Mouse (Mus musculus): ENCODE data around the gene Bmp2k.
"Not testable (repeated sequence)": the region's sequence is repeated elsewhere in the genome, so short reads cannot be mapped to it uniquely, and the experiment has no call there.

The Bmp2k gene

DNA sequence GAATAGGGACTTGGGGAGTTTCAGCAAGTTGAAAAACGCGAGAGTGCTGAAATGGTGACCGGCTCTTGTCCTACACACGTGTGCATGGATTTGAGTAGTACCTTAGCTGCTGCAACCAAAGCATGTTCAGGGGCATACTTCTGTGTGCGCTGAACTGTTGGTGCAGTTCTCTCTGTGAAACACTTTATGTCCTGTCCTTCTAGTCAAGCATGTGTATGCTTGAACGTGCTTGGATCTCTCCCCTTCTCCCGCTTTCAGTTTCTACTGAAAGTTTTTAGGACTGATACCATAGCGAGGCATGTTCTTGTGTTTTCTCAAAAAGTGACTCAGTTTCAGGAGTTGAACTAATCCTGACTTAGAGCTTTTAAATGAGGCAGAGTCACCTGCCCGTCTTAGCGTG, 3.7 kb downstream of the Bmp2k start:
- no peak for DNase-seq (ENCODE audit: extremely low read depth, low read depth)

- DNase-seq (ENCODE audit: extremely low read depth, low read depth), result no peak
Observed at GRCm38 (mm10) chr5:97001571-97001970, 4.1 kb downstream of the Bmp2k start.

DNA sequence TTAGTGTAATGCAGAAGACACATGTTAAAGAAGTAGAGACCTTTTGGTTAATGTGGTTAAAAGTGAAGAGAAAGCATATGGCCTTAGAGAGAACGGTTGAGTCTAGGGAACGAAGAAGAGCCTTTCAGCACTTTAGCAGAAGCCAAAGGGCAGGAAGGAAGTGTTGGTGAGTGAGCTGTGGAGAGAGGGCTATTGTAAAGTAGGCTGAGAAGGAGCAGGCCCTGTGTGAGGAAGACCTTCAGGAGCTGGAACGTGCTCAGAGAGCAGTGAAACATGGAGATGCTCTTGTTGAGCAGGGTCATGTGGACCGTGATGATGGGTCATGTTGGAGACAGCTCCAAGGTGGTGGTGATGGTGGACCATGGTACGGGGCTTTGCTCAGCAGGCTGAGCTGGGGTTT, 4.8 kb downstream of the Bmp2k start:
- DNase-seq (ENCODE audit: extremely low read depth, low read depth), result no peak

DNA sequence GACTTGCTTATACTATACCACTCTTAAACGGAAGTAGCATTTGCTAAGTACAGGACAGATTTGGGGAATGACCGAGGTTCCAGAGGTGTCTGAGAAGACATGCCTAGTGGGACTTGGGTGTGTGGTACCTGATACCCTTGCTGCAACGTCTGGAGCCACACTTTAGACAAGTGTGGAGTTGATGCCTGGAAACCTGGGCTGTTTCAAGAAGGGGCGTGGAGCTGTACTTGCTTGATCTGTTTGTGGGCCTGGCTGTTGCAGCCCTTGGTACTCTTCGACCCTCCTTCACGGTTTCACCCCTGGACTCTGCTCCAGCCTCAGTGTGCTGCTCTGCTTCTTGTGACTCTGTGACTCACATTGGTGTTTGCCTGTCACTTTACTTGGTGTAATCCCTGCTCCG, 5.4 kb downstream of the Bmp2k start:
- DNase-seq (ENCODE audit: extremely low read depth, low read depth), result no peak

- DNase-seq (ENCODE audit: extremely low read depth, low read depth), result no peak
Observed at GRCm38 (mm10) chr5:97004178-97005030, 6.9 kb downstream of the Bmp2k start.

GRCm38 (mm10) chr5:97005891-97006290, 8.4 kb downstream of the Bmp2k start:
- DNase-seq (ENCODE audit: extremely low read depth, low read depth), result no peak

DNA sequence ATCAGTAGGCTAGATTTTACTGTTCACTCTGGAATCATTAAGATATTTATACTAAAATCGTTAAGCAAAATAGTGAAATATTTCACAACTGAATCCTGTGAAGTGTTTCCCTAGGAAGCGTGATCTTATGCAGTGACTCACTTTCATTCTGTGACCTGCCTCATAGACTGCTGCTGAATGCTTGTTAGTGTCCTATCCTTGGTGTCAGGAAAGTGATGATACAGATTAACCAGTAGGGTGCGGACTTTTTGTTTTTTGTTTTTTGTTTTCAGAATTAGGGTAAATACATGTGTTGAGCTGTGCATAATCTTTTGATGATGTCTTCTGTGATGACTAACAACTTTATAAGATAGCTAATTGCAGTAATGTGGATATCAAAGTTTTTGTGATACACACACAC, 9.4 kb downstream of the Bmp2k start:
- no peak for DNase-seq (ENCODE audit: extremely low read depth, low read depth)

DNA sequence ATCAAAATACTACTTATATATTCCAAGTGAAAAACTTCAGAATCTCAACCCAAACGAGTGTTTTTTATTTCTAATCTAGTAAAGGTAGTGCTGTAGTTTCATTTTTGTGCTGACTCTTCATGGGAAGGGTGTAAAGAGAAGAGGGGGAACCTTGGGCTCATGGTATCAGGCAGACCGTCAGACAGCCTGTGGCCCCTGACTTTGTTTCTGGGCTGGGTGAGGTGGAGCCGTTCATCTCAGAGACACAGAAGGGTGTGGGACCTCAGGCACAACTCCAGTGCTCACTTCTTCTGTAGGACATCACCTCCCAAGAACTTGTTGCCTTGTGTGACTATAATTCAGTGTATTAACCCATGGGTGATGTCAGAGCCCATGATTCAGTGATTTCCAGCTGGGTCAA, 10.0 kb downstream of the Bmp2k start:
- DNase-seq (ENCODE audit: extremely low read depth, low read depth), result no peak

GRCm38 (mm10) chr5:97009140-97009539, 11.7 kb downstream of the Bmp2k start:
- DNase-seq (ENCODE audit: extremely low read depth, low read depth), result not testable (repeated sequence)

DNA sequence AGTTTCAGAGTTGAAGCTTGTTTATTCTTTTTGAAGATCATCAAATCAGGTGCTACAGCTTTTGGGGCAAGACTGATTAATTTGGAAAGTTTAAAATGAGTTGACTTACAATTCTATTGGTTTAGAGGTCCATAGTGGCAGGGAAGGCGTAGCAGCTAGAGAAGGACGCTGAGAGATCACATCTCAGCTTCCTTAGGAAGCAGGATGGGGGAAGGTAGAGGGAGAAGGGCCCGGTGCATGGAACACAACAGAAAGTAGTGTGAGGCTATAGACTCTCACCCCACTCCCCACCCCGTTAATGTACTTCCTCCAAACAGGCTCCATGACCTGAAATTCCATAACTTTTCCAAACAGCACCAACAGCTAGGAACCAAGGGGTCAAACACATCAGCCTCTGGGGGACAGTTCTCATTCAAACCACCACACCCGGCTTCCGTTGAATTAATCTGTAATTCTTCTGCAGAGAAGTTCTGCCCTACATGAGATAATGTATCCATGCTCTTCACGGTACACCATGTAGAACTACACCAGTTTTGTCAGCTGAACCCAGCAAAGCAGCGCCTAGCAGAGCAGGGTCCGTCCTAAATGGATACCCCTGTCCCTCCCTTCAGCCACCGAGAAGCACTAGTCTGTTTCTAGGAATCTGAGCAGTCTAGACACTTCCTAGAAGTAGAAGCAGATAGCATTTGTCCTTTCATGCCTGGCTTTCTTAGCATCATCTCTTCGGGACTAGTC, 12.3 kb downstream of the Bmp2k start:
- no peak for DNase-seq (ENCODE audit: extremely low read depth, low read depth)

- DNase-seq (ENCODE audit: extremely low read depth, low read depth), result no peak
Observed at GRCm38 (mm10) chr5:97015781-97016508, 18.5 kb downstream of the Bmp2k start.

- no peak for DNase-seq (ENCODE audit: extremely low read depth, low read depth)
Observed at GRCm38 (mm10) chr5:97016842-97017577, 19.5 kb downstream of the Bmp2k start.

GRCm38 (mm10) chr5:97022305-97023278, 25.1 kb downstream of the Bmp2k start:
- DNase-seq (ENCODE audit: extremely low read depth, low read depth), result peak; percentile 93

DNA sequence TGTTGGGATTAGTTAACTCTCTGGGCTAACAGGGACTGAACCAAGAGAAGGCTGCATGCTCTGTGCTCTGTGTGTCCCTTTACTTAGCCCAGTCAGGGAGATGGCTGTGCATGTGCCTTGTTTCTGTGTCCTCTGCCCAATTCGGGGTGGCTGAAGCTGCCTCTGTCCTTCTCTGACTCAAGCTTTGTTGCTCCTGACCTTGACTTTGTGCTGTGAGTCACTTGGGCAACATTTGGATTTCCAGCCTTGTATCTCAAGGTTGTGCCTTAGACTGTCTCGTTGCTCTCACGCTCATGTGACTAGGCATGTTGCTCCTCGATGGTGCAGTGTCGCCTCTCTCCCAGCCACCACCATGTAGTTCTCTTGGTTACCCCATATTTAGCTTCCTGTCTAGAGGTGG, 27.3 kb downstream of the Bmp2k start:
- no peak for DNase-seq (ENCODE audit: extremely low read depth, low read depth)

- no peak for DNase-seq (ENCODE audit: extremely low read depth, low read depth)
Observed at GRCm38 (mm10) chr5:97025650-97026049, 28.2 kb downstream of the Bmp2k start.

DNA sequence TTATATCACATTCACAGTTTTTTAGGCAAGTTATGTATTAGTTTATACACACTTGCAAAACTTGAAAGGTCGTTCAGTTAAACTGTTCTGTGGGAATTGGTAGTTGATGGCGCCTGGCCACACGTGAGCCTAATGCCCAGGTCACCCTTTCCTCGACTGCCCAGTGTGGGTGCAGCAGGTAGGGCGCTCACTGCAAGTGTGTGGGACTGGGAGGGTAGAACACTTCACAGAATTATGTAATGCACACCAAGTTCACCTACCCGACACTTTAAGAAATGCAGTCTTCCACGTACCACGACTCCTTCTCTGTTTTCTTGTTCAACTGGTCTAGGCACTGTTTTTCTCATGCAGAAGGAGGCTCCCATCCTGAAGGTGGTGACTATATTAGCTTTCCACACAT, 30.5 kb downstream of the Bmp2k start:
- no peak for DNase-seq (ENCODE audit: extremely low read depth, low read depth)

DNA sequence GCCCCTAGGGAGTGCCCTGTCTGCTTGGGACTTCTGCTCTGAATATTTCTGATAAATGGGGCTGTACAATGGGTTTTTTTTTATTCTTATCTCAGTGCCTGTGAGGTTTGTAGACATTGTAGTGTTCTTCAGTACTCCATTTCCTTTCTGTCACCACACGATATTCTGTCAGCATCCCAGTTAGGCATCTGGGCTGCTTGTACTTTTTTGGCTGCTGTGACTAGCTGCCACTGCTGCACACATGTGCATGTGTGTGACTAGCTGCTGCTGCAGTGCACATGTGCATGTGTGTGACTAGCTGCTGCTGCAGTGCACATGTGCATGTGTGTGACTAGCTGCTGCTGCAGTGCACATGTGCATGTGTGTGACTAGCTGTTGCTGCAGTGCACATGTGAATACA, 31.4 kb downstream of the Bmp2k start:
- peak; percentile 29 for DNase-seq (ENCODE audit: extremely low read depth, low read depth)

- no peak for DNase-seq (ENCODE audit: extremely low read depth, low read depth)
Observed at GRCm38 (mm10) chr5:97031771-97032170, 34.3 kb downstream of the Bmp2k start.

GRCm38 (mm10) chr5:97045260-97045659, 47.8 kb downstream of the Bmp2k start:
- DNase-seq (ENCODE audit: extremely low read depth, low read depth), result no peak

GRCm38 (mm10) chr5:97046680-97047079, 49.2 kb downstream of the Bmp2k start:
- DNase-seq (ENCODE audit: extremely low read depth, low read depth), result no peak
